Mouse (Mus musculus): ENCODE results near the gene Shkbp1. TPM values are rescaled to one million over a fixed set of nuclear protein-coding genes. Genes with fewer than 3 reads are reported as not detected.

The Shkbp1 gene
- polyA plus RNA-seq, 1 experiment from 2014 or later, result 46.2 TPM

DNA sequence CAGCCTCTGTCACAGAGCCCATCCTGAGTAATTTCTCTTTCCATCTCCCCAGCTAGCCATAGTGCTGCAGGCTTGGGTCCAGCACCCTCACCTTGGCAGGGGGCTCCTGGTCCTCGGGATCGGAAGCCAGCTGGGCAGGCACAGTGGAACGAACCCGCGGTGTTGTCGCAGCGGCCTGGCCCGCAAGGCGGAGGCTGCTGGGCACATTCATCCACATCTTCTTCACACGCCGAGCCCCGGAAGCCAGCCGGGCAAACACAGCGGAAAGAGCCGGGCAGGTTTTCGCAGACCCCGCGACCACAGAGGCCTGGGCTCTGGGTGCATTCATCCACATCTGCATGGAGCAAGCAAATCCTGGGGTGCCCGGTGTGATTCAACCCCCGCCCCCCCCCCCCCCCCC is 30.9 kb downstream of the Shkbp1 start:
- ATAC-seq (ENCODE audit: insufficient number of reproducible peaks, low FRiP score, low TSS enrichment, low read depth), result no peak
- H3K27me3 ChIP-seq, result peaks cover 42% of the 10 kb centered on the region
- H3K4me2 ChIP-seq (replicated peaks), result no peak overlapping the region
- no peak overlapping the region for H3K9ac ChIP-seq
- no peak overlapping the region for H3K27ac ChIP-seq (replicated peaks)
- WGBS, result 58% methylated on average over 17 of the region's 20 CpGs
- no peaks in the 10 kb centered on the region for H3K9me3 ChIP-seq (replicated peaks)
- peaks cover 29% of the 10 kb centered on the region for H3K4me1 ChIP-seq
- H3K36me3 ChIP-seq, result 0 out of 2 replicates have a peak, but pooled peaks cover 9% of the 10 kb centered on the region
- H3K4me3 ChIP-seq (replicated peaks), result no peak overlapping the region

DNA sequence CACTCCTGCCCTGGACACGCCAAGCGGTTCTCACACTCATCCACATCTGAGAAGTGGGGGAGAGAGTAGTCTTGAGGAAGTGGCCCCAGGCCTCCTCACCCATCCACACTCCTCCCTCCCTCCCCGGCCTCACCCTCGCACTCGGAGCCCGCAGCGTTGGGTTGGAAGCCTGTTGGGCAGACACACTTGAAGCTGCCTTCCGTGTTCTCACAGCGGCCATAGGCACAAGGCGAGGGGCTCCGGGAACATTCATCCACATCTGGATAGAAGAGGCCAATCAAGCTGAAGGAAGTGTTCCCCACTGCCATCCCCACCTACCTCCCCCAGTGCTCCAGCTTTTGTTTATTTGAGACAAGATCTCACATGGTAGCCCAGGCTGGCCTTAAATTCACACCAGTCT is 31.7 kb downstream of the Shkbp1 start:
- peaks cover 38% of the 10 kb centered on the region for H3K27me3 ChIP-seq
- no peak overlapping the region for H3K9ac ChIP-seq
- no peaks in the 10 kb centered on the region for H3K9me3 ChIP-seq (replicated peaks)
- no peak overlapping the region for H3K4me3 ChIP-seq (replicated peaks)
- peaks cover 21% of the 10 kb centered on the region for H3K4me1 ChIP-seq
- 95% methylated on average over 11 of the region's 11 CpGs for WGBS
- no peak for ATAC-seq (ENCODE audit: insufficient number of reproducible peaks, low FRiP score, low TSS enrichment, low read depth)
- H3K36me3 ChIP-seq, result 0 out of 2 replicates have a peak, but pooled peaks cover 13% of the 10 kb centered on the region
- H3K4me2 ChIP-seq (replicated peaks), result no peak overlapping the region
- no peak overlapping the region for H3K27ac ChIP-seq (replicated peaks)

- H3K4me1 ChIP-seq, result peaks cover 14% of the 10 kb centered on the region
- H3K36me3 ChIP-seq, result peaks cover 20% of the 10 kb centered on the region; the same call in 1 of the 2 replicates
- H3K27ac ChIP-seq (replicated peaks), result no peak overlapping the region
- H3K4me3 ChIP-seq (replicated peaks), result no peak overlapping the region
- no peak for ATAC-seq (ENCODE audit: insufficient number of reproducible peaks, low FRiP score, low TSS enrichment, low read depth)
- WGBS, result 96% methylated on average over 5 of the region's 5 CpGs
- no peaks in the 10 kb centered on the region for H3K9me3 ChIP-seq (replicated peaks)
- no peak overlapping the region for H3K4me2 ChIP-seq (replicated peaks)
- H3K27me3 ChIP-seq, result peaks cover 28% of the 10 kb centered on the region
- H3K9ac ChIP-seq, result no peak overlapping the region
These were observed 32.8 kb downstream of the Shkbp1 start for GRCm38 (mm10) chr7:27323001-27323400.

DNA sequence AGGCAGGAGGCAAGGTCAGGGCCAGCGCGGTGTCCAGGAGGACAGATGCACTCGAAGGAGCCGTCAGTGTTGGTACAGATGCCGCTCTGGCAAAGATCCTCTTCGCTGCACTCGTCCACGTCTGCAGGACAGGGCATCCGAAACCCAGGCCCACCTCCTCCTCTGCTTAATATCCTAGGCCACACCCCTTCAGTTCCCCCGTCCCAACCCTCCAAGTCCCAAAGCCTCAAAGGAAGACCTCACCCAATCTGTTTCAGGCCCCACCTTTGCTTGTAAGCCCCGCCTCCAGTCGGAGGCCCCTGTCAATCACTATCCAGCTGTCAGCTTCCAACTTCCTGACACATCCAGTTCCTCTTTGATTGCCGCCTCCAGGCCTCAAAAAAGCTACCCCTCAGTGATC is 33.5 kb downstream of the Shkbp1 start:
- ATAC-seq (ENCODE audit: insufficient number of reproducible peaks, low FRiP score, low TSS enrichment, low read depth), result no peak
- H3K9ac ChIP-seq, result no peak overlapping the region
- 21% methylated on average over 13 of the region's 13 CpGs for WGBS
- H3K4me1 ChIP-seq, result peaks cover 14% of the 10 kb centered on the region
- H3K9me3 ChIP-seq (replicated peaks), result no peaks in the 10 kb centered on the region
- H3K4me2 ChIP-seq (replicated peaks), result no peak overlapping the region
- H3K36me3 ChIP-seq, result peaks cover 25% of the 10 kb centered on the region; the same call in 1 of the 2 replicates
- H3K4me3 ChIP-seq (replicated peaks), result no peak overlapping the region
- H3K27me3 ChIP-seq, result peaks cover 21% of the 10 kb centered on the region
- no peak overlapping the region for H3K27ac ChIP-seq (replicated peaks)

GRCm38 (mm10) chr7:27319411-27319810 is 36.4 kb downstream of the Shkbp1 start:
- WGBS, result 90% methylated on average over 22 of the region's 22 CpGs
- peaks cover 23% of the 10 kb centered on the region; the same call in 1 of the 2 replicates for H3K36me3 ChIP-seq
- no peak overlapping the region for H3K4me2 ChIP-seq (replicated peaks)
- no peaks in the 10 kb centered on the region for H3K27me3 ChIP-seq
- H3K4me3 ChIP-seq (replicated peaks), result no peak overlapping the region
- H3K27ac ChIP-seq (replicated peaks), result no peak overlapping the region
- ATAC-seq (ENCODE audit: insufficient number of reproducible peaks, low FRiP score, low TSS enrichment, low read depth), result no peak
- no peak overlapping the region for H3K9ac ChIP-seq
- H3K4me1 ChIP-seq, result no peaks in the 10 kb centered on the region
- H3K9me3 ChIP-seq (replicated peaks), result no peaks in the 10 kb centered on the region

DNA sequence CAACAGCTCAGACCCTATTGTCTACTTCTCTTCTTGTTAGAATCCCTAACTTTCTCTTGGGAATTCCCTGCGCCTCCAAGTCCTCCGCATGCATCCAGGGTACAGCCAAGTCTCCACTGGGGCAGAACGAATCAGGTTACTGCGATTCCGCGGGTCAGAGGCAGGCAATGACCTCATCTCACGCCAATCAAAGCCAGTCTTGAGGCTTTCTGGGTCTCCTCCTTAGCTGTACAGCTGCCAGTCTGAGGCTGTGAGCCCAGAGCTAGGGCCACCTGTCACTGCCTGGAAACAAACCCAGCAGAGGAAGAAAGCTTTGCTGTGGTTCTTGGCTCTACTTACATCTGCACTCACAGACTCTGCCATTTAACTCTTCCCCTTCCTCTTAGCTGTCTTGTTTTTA is 39.9 kb downstream of the Shkbp1 start:
- H3K4me2 ChIP-seq (replicated peaks), result no peak overlapping the region
- peaks cover 3% of the 10 kb centered on the region; the same call in 1 of the 2 replicates for H3K27me3 ChIP-seq
- peaks cover 11% of the 10 kb centered on the region; the same call in 1 of the 2 replicates for H3K9me3 ChIP-seq (replicated peaks)
- H3K36me3 ChIP-seq, result peaks cover 40% of the 10 kb centered on the region
- H3K27ac ChIP-seq (replicated peaks), result 0 out of 2 replicates have a peak overlapping the region, but pooled peaks have one; percentile 18
- no peak overlapping the region for H3K9ac ChIP-seq
- ATAC-seq (ENCODE audit: insufficient number of reproducible peaks, low FRiP score, low TSS enrichment, low read depth), result peak; percentile 73; the same call in 1 of the 2 replicates
- H3K4me1 ChIP-seq, result no peaks in the 10 kb centered on the region
- WGBS, result 13% methylated on average over 7 of the region's 7 CpGs
- no peak overlapping the region for H3K4me3 ChIP-seq (replicated peaks)

- Histone ChIP-seq H3K4me3 (replicated peaks) (no peak overlapping the region), H3K27me3 (peaks cover 5% of the 10 kb centered on the region; the same call in 1 of the 2 replicates), H3K4me1 (peaks cover 8% of the 10 kb centered on the region; the same call in 1 of the 2 replicates), H3K4me2 (replicated peaks) (no peak overlapping the region), H3K27ac (replicated peaks) (no peak overlapping the region), H3K9me3 (replicated peaks) (peaks cover 11% of the 10 kb centered on the region; the same call in 1 of the 2 replicates), H3K9ac (no peak overlapping the region), H3K36me3 (peaks cover 38% of the 10 kb centered on the region)
- ATAC-seq (ENCODE audit: insufficient number of reproducible peaks, low FRiP score, low TSS enrichment, low read depth), result no peak
- 93% methylated on average over 3 of the region's 3 CpGs for WGBS
These were observed 41.4 kb downstream of the Shkbp1 start for GRCm38 (mm10) chr7:27314393-27314792.

DNA sequence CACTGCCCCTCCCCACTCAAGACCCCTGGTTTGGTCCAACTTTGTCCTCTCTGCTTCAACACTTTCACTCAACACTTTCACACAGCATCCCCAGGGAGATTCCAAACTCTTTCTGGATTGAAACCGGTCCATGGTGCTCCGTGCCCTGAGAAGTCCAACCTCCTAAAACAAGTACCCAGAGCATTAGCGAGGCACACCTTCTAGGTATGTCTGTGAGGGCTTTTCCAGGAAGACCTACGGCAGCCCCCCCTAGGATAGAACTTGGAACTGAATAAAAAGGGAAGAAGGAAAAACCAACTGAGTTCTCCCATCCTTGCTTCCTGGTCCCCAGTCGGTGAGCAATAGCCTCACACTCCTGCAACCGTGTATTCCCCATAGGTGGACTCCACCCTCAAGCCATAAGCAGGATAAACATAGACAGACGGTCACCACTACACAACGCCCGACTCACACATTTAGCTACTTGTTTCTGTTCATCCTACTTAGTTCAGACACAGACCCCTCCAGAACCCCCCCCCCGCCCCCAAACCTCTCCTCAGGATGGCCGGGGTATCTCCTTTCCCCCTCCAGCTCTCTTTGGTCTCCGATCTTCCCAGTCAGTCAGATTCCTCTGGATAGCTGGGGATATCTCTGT is 44.1 kb downstream of the Shkbp1 start:
- Histone ChIP-seq H3K9ac (no peak overlapping the region), H3K36me3 (peaks cover 25% of the 10 kb centered on the region), H3K4me2 (replicated peaks) (no peak overlapping the region), H3K27me3 (peaks cover 5% of the 10 kb centered on the region; the same call in 1 of the 2 replicates), H3K4me3 (replicated peaks) (no peak overlapping the region), H3K4me1 (peaks cover 14% of the 10 kb centered on the region), H3K9me3 (replicated peaks) (peaks cover 11% of the 10 kb centered on the region; the same call in 1 of the 2 replicates), H3K27ac (replicated peaks) (no peak overlapping the region)
- ATAC-seq (ENCODE audit: insufficient number of reproducible peaks, low FRiP score, low TSS enrichment, low read depth), result no peak
- WGBS, result 90% methylated on average over 12 of the region's 12 CpGs

- Histone ChIP-seq H3K4me1 (peaks cover 14% of the 10 kb centered on the region), H3K36me3 (peaks cover 27% of the 10 kb centered on the region), H3K9me3 (replicated peaks) (peaks cover 11% of the 10 kb centered on the region; the same call in 1 of the 2 replicates), H3K9ac (no peak overlapping the region), H3K4me2 (replicated peaks) (no peak overlapping the region), H3K27me3 (peaks cover 5% of the 10 kb centered on the region; the same call in 1 of the 2 replicates), H3K27ac (replicated peaks) (no peak overlapping the region), H3K4me3 (replicated peaks) (no peak overlapping the region)
- no peak for ATAC-seq (ENCODE audit: insufficient number of reproducible peaks, low FRiP score, low TSS enrichment, low read depth)
- 44% methylated on average over 8 of the region's 8 CpGs for WGBS
These were observed 44.8 kb downstream of the Shkbp1 start for GRCm38 (mm10) chr7:27310996-27311535.

- H3K27ac ChIP-seq (replicated peaks), result peak overlapping the region; percentile 53
- peaks cover 28% of the 10 kb centered on the region for H3K36me3 ChIP-seq
- no peak overlapping the region for H3K9ac ChIP-seq
- 9% methylated on average over 17 of the region's 17 CpGs for WGBS
- H3K4me3 ChIP-seq (replicated peaks), result 0 out of 2 replicates have a peak overlapping the region, but pooled peaks have one; percentile 6
- 0 out of 2 replicates have a peak, but pooled peaks have one; percentile 11 for ATAC-seq (ENCODE audit: insufficient number of reproducible peaks, low FRiP score, low TSS enrichment, low read depth)
- peak overlapping the region; percentile 30 for H3K4me2 ChIP-seq (replicated peaks)
- H3K9me3 ChIP-seq (replicated peaks), result peaks cover 11% of the 10 kb centered on the region; the same call in 1 of the 2 replicates
- H3K27me3 ChIP-seq, result peaks cover 5% of the 10 kb centered on the region; the same call in 1 of the 2 replicates
- peaks cover 14% of the 10 kb centered on the region for H3K4me1 ChIP-seq
These were observed 45.5 kb downstream of the Shkbp1 start for GRCm38 (mm10) chr7:27310306-27310705.

- 73% methylated on average over 3 of the region's 3 CpGs for WGBS
These were observed 46.0 kb downstream of the Shkbp1 start for GRCm38 (mm10) chr7:27309832-27310231.

More at GRCm38 (mm10) chr7:27309832-27310231, 46.0 kb downstream of the Shkbp1 start:
- Histone ChIP-seq H3K4me1 (peaks cover 14% of the 10 kb centered on the region), H3K9me3 (replicated peaks) (peaks cover 11% of the 10 kb centered on the region; the same call in 1 of the 2 replicates), H3K27me3 (peaks cover 5% of the 10 kb centered on the region; the same call in 1 of the 2 replicates), H3K36me3 (peaks cover 28% of the 10 kb centered on the region), H3K4me2 (replicated peaks) (peak overlapping the region; percentile 30; the same call in 1 of the 2 replicates), H3K27ac (replicated peaks) (peak overlapping the region; percentile 53), H3K4me3 (replicated peaks) (0 out of 2 replicates have a peak overlapping the region, but pooled peaks have one; percentile 6), H3K9ac (no peak overlapping the region)
- no peak for ATAC-seq (ENCODE audit: insufficient number of reproducible peaks, low FRiP score, low TSS enrichment, low read depth)

Measured in embryonic facial prominence, embryonic 15.5 days (tissue).